Mouse (Mus musculus) liver (tissue): ENCODE data around the gene Spryd3.
A peak's percentile ranks its signal among the peaks of the same experiment; 100 is the strongest.
"Not testable (repeated sequence)": the region's sequence is repeated elsewhere in the genome, so short reads cannot be mapped to it uniquely, and the experiment has no call there.

Source experiments
- DNase-seq: peaks from one replicate; pipeline ENCODE4 v3.0.0-alpha.2; 2020; ENCODE audit warnings: mixed read lengths

Spryd3 gene

GRCm38 (mm10) chr15:102097147-102097915, 38.7 kb downstream of the Spryd3 start:
- no peak for DNase-seq

DNA sequence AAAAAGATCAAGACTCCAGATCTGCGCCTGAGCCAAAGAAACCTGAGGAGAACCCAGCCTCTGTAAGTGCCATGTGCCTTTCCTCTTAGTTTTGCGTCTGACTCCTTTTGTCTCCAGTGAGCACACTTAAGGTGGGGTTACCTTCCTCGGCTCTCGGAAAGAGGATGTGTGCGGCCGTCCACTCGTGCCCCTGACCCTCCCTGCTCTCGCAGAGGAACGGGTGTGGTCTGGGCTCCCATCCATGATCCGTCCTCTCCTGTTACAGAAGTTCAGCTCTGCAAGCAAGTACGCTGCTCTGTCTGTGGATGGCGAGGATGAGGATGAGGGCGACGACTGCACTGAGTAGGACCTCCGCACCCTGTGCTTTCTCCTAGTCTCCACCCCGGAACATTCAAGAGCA, 41.0 kb downstream of the Spryd3 start:
- DNase-seq = no peak

GRCm38 (mm10) chr15:102094157-102094556, 41.9 kb downstream of the Spryd3 start:
- DNase-seq = no peak

GRCm38 (mm10) chr15:102092222-102092621, 43.8 kb downstream of the Spryd3 start:
- no peak for DNase-seq

GRCm38 (mm10) chr15:102091688-102092087, 44.3 kb downstream of the Spryd3 start:
- no peak for DNase-seq

DNA sequence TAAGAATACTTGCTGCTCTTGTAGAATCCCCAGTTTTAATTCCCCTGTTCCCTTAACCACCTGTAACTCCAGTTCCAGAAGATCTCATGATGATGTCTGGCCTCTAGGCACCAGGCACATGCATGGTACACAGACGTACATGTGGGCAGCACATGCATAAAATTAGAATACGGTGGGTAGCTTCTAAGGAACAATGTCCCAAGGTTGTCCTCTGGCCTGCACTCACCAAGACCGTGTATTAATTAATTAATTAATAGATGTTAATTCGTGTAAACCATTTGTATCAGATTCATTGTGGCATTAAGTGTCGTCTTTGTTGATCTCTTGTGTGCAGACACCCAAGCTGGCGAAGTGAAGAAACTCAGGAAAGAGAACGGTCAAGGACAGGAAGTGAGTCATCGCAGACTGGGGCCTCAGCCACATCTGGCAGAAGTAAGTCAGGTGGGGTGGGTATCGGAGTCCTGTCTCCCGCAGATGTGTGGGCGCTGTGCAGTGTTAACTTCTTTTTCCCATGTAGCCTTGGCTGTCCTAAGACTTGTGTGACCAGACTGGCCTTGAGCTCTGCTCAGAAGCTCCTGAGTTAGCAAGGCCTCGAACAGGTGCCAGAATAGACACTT, 44.9 kb downstream of the Spryd3 start:
- DNase-seq = no peak

DNA sequence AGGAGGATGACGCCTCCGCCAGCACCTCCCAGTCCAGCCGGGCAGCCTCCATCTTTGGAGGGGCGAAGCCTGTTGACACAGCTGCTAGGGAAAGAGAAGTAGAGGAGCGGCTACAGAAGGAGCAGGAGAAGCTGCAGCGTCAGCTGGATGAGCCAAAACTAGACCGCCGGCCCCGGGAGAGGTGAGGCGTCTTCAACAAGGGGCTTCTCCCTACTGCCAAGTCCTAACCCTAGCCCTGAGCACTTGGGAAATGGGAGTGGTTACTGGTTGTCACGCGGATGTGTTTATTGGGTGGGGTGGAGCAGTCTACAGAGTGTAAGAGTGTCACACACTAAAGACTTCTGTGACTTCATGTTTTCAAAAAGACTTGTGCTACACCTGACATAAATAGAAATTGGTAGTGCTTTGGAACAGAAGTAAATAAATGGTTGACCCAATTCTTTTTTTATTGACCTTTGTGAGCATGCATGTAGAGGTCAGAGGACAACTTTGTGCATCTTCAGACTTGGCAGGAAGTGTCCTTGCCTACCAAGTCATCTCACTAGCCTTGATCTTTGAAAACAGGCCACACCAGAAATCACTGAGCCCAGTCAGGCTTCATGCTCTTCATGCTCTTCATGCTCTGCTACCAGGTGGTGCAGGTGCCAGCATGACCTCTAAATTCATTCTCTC, 46.0 kb downstream of the Spryd3 start:
- no peak for DNase-seq

- DNase-seq = no peak
Measured at GRCm38 (mm10) chr15:102083028-102083427, 53.0 kb downstream of the Spryd3 start.

GRCm38 (mm10) chr15:102082148-102082547, 53.9 kb downstream of the Spryd3 start:
- DNase-seq = no peak

DNA sequence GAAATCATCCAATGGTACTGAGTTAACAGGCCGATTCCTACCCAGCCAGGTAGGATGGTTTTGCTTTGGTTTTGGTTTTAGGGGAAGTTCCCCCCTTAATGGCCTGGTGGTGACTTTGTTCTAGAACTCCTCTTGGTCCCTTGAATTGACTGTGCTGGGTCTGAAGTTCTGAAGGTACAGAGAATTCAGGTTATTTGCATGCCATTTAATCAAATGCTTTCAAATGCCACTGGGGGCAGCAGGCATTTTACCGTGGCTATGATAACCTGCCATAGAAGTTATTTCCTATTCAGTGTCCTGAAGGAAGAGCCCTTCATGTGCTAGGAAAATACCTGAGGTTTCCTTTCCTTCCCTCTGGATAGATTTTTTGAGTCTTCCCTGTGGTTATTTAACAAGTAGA, 55.6 kb downstream of the Spryd3 start:
- DNase-seq = no peak

GRCm38 (mm10) chr15:102079924-102080323, 56.1 kb downstream of the Spryd3 start:
- DNase-seq = not testable (repeated sequence)

DNA sequence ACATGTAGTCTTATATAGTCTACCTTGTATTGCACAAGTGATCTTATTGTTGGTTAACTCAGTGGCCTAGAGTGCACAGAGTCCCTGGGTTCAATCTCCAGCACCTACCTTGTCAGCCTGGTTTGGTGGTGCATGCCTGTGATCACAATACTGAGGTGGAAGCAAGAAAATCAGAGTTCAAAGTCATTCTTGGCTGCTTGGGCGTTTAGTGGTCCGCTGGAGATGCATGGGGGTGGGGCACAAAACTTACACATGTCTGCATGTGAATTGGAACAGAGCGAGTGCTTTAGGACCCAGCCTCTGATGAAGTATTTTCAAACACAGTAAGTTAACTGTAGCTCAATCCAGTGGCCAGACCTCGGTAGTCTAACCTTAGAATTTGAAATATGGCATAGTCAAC, 56.8 kb downstream of the Spryd3 start:
- no peak for DNase-seq

DNA sequence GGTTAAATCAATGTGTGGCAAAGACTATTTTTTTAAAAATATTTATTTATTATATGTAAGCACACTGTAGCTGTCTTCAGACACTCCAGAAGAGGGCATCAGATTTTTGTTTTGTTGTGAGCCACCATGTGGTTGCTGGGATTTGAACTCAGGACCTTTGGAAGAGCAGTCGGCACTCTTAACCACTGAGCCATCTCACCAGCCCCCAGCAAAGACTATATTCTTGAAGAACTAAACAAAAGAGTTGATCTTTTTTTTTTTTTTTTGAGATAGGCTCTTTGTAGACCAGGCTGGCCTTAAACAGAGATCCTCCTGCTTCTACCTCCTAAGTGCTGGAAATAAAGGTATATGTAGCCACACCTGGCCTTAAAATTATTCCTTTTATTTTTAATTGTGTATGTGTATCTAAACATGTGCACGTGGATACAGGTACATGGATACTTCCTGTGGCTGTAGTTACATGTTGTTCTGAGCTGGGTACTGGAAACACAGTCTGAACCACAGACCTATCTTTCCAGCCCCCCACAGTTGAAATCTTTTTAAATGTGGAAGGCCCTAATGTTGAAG, 58.8 kb downstream of the Spryd3 start:
- no peak for DNase-seq

DNA sequence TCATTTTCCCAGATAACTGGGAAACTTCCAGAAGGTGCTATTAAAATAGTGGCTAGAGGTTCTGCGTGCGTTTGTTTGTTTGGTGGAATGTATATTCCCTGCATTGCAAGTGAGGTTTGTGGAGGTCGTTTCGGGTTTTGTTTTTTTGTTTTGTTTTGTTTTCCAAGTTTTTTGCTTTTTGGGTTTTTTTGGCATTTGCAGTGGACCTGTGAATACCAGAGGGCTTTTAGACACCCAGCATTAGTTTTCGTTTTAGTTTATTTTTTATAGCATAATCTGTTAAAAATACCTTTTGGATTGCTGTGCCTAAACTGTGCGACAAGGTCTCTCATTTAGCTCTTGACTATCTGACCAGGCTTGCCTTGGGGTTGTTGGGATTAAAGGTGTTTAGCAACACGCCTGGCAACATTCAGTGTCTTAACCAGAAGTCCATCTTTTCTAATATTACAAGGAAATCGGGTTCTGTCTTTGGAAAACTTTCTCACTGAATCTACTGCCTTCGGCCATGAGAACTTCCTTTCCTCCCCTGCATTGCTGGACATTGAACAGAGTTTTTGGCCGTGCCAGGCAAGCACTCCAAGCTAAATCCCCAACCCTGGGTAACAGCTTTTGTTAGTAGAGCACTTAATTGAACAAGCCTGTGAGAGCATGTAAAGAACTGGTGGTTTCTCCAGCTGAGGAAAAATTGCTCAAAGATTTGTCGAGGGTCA, 61.0 kb downstream of the Spryd3 start:
- DNase-seq = no peak

DNA sequence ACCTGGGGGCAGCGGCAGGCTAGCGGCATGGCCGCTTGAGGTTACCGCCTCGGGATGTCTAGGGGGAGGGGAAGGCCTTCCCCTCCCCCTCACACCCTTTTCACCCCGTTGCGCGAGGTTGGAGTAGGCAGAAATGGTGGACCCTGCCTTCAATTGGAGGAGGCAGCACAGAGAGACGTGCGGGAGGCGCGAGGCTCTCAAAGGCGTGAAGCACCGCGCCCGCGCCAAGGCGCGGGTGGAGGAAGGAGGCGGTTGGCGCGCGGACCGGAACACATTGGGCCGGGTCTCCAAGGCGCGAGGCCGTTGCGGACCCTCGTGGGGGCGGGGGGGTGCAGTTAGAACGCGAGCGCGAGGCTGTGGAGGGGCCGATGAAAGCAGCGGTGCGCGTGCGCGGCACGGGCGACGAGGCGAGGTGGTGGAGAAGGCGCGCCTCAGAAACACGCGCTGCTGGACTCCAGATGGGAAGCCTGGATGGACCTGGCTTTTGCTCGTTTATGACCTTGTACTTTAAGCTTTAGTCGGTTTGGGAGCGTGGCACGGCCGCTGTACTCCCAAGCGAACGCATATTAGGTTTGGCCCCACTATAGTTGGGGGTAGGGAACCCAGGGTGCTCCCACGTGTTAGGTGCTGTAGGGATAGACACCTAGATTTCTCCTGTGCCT, 61.8 kb downstream of the Spryd3 start:
- DNase-seq = peak; percentile 75

DNA sequence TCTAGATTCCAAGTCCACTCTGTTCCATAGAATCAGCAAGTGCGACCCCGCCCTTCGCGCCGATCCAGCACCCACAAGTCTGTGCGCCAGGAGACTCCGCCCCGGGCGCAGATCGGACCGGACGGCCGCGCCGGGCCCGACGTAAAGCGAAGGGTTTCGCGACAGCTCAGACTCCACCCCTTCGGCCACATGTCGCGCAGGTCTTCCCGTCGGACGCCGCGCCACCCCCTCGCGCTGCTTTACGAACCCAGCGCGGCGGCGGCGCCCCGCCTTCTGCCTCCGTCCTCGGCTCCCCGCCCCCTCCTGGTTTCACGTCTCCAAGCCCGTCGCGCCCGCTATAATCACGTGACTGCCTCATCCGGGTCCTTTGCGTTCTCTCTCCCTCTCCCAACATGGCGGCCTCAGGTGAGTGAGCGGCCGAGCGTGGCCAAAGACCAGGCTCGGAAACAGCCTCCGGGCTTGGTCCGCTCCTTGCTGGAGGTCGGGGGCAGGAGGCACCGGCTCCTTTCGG, 62.4 kb downstream of the Spryd3 start, which contains the start of gene Eif4b:
Gene Eif4b (plus strand): TSS at position 215 of the 511 bp plus-strand sequence.
- peak; percentile 99 for DNase-seq

- DNase-seq = no peak
Measured at GRCm38 (mm10) chr15:102072963-102073558, 63.0 kb downstream of the Spryd3 start.

- peak; percentile 18 for DNase-seq
Measured at GRCm38 (mm10) chr15:102070476-102071467, 65.3 kb downstream of the Spryd3 start.
